Mouse (Mus musculus) bone marrow, adult 2 months (tissue): Measurements from ENCODE around the gene Sys1.

Source experiments
- CTCF ChIP-seq: fragments of 200-500 bp; IDR thresholded peaks from 2 replicates; pipeline ENCODE4 v1.5.1; 2011; ENCODE audit warnings: low read length, control low read depth; ENCODE audit not compliant: control insufficient read depth, insufficient read depth
- POLR2A ChIP-seq: fragments of 200-500 bp; IDR thresholded peaks from 2 replicates; pipeline ENCODE4 v1.6.1; 2011; ENCODE audit warnings: low read depth, mild to moderate bottlenecking, control low read depth, low read length, borderline replicate concordance; ENCODE audit not compliant: control insufficient read depth

- TF ChIP-seq CTCF (no peak), POLR2A (no peak)
Measured at GRCm38 (mm10) chr2:164457942-164458341, 1.2 kb downstream of the Sys1 start.
